Mouse (Mus musculus) ES-Bruce4 (cell line): Measurements from ENCODE around the gene Lce1d.

ENCODE experiments used
- CTCF ChIP-seq: IDR thresholded peaks from one replicate; pipeline ENCODE4 v1.8.1; 2011; ENCODE audit warnings: low read depth, low read length
- EP300 ChIP-seq: IDR thresholded peaks from 2 replicates; pipeline ENCODE4 v1.6.1; 2011; ENCODE audit warnings: low read depth, low read length; ENCODE audit not compliant: insufficient read depth
- POLR2A ChIP-seq: IDR thresholded peaks from one replicate; pipeline ENCODE4 v1.8.1; 2011; ENCODE audit warnings: low read length; ENCODE audit not compliant: insufficient read depth

- TF ChIP-seq EP300: no peak
- TF ChIP-seq CTCF: no peak
- no peak for TF ChIP-seq POLR2A
Measured at GRCm38 (mm10) chr3:92638653-92638991, 48.4 kb downstream of the Lce1d start.
